Mouse (Mus musculus): ENCODE data around the gene Pank1. TPM values are rescaled to one million over a fixed set of nuclear protein-coding genes. Genes with fewer than 3 reads are reported as not detected.

The Pank1 gene
- polyA plus RNA-seq, 1 experiment from 2014 or later = 8.8 TPM

DNA sequence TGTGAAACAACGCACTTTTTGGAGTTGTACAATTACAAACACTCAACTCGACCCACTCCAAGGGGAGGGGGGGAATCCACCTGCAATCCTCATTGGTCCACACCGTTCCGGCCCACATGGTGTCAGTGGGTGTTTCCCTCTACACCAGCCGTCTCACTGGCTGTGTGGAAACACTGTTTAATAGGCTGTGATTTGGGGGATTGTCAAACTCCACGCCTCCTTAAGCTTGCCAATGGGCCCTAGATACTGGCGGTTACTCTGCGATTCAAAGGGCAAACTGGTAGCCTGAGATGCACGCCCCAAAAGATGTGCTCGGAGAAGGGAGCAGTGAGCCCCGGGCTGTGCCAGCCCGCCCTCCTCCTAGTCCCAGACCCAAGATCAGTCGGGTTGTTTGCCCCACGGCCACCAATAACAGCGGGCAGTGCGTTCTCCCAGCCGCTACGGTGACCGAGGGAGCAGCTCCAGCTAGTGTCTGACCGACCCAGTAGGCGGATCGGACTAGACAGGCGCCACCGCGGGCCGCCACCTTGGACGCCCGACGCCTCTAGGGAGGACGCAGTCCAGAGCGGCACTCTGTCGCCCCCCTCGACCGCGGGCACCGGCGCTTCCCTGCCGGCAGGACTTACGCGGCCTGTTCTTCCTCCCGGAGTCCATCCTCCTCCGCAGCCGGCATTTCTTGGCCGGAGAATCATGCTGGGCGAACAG lies 1.2 kb downstream of the Pank1 start:
- H3K9ac ChIP-seq = peak overlapping the region; percentile 96
- peak overlapping the region; percentile 84 for H3K4me2 ChIP-seq
- H3K4me3 ChIP-seq = peak overlapping the region; percentile 93
- H3K4me1 ChIP-seq = peaks cover 17% of the 10 kb centered on the region; the same call in 1 of the 2 replicates
- under 1% methylated on average over 44 of the region's 45 CpGs for WGBS
- no peaks in the 10 kb centered on the region for H3K27me3 ChIP-seq
- peak; percentile 96 for ATAC-seq (ENCODE audit: borderline replicate concordance, extremely low read depth, low FRiP score, low TSS enrichment)
- peak overlapping the region; percentile 100 for H3K27ac ChIP-seq
- H3K9me3 ChIP-seq = no peaks in the 10 kb centered on the region
- no peaks in the 10 kb centered on the region for H3K36me3 ChIP-seq

DNA sequence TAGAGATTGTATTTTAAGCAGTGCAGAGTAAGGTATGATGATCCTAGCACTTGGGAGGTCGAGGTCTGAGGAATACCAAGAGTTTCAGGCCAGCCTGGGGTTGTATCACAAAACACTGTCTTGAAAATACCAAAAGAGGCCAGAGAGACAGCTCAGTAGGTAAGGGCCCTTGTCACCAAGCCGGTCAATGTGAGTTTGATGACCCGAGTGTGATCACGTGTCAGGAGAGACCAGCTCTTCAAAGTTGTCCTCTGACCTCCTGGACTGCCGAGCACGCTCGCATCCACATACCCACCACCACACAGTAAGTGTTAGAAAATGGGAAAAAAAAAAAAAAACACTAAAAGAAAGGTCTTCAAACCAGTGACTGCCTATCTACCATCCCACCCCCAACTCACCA lies 2.6 kb downstream of the Pank1 start:
- H3K9me3 ChIP-seq = no peaks in the 10 kb centered on the region
- no peaks in the 10 kb centered on the region for H3K36me3 ChIP-seq
- no peak overlapping the region for H3K27ac ChIP-seq
- H3K4me2 ChIP-seq = peak overlapping the region; percentile 29
- 58% methylated on average over 7 of the region's 7 CpGs for WGBS
- no peaks in the 10 kb centered on the region for H3K27me3 ChIP-seq
- peak overlapping the region; percentile 1; the same call in 1 of the 2 replicates for H3K4me3 ChIP-seq
- no peak overlapping the region for H3K9ac ChIP-seq
- H3K4me1 ChIP-seq = peaks cover 17% of the 10 kb centered on the region; the same call in 1 of the 2 replicates
- no peak for ATAC-seq (ENCODE audit: borderline replicate concordance, extremely low read depth, low FRiP score, low TSS enrichment)

DNA sequence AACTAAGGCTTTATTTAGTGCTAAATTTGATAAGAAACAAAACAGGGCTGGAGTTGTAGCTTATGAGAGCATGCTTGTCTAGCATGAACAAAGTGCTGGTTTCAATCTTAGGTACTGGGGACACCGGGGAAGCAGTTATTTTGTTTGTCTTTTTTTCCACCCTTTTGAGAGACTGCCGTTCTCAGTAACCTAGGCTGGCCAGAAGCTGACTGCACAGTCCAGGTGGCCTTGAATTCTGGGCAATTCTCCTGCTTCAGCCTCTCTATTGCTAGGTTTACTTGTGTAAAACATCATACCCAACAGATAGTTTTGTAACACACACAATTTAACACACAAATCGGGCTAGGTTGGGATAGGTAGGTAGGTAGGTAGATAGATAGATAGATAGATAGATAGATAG lies 9.9 kb downstream of the Pank1 start:
- no peak overlapping the region for H3K4me2 ChIP-seq
- H3K27me3 ChIP-seq = no peaks in the 10 kb centered on the region
- H3K36me3 ChIP-seq = no peaks in the 10 kb centered on the region
- no peaks in the 10 kb centered on the region for H3K4me1 ChIP-seq
- 75% methylated on average over 3 of the region's 3 CpGs for WGBS
- H3K4me3 ChIP-seq = no peak overlapping the region
- no peak overlapping the region for H3K27ac ChIP-seq
- H3K9me3 ChIP-seq = no peaks in the 10 kb centered on the region
- H3K9ac ChIP-seq = no peak overlapping the region
- no peak for ATAC-seq (ENCODE audit: borderline replicate concordance, extremely low read depth, low FRiP score, low TSS enrichment)

DNA sequence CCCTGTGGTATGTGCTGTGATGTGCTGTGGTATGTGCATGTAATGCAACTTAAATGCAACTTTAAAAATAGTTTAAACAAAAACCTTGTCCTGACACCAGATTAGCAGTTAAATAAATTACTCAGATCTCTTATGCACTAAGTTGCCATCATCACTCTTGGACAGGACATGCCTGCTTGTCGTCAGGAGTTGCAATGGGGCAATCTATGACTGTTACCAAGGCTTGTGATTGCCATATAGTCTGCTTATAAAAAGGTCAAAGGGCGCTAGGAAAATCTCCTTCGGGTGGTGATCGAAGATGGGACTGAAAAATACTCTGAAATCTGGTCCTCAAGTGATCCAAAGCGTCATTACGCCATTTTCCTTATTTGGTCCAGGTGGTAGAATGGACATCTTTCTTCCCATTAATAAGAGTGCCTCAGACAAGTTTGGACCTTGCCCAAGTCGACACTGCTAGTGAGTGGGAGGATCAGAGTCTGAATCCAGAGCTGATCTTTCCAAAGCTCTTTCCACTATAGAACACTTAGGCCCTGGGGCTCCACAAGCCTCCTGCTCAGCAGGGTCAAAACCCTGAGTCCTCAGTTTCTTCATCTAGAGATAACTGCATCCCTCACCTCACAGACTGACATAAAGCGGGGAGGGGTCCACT lies 11.0 kb downstream of the Pank1 start:
- H3K9ac ChIP-seq = no peak overlapping the region
- H3K27ac ChIP-seq = no peak overlapping the region
- H3K36me3 ChIP-seq = no peaks in the 10 kb centered on the region
- H3K9me3 ChIP-seq = no peaks in the 10 kb centered on the region
- ATAC-seq (ENCODE audit: borderline replicate concordance, extremely low read depth, low FRiP score, low TSS enrichment) = no peak
- no peak overlapping the region for H3K4me3 ChIP-seq
- 83% methylated on average over 8 of the region's 8 CpGs for WGBS
- no peaks in the 10 kb centered on the region for H3K27me3 ChIP-seq
- no peaks in the 10 kb centered on the region for H3K4me1 ChIP-seq
- no peak overlapping the region for H3K4me2 ChIP-seq

DNA sequence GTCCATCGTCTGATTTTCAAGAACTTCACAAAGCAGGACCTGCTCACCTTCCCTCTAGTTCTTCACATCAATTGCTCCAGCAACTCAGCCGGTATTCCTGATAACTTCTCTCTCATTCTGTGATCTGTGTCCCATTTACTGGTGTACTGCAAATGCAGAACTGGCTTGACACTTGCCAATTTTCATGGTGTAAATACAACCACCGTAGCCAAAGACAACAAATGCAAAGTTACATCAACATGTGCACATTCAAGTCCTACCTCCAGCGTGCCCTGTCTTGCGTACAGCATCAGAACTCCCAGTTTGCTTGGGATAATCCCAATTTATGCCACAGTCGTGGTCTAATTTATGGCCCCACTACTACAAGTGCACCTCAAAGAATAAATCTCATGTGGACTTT lies 15.5 kb downstream of the Pank1 start:
- 85% methylated on average over 6 of the region's 6 CpGs for WGBS
- no peaks in the 10 kb centered on the region for H3K4me1 ChIP-seq
- H3K9ac ChIP-seq = no peak overlapping the region
- H3K4me2 ChIP-seq = no peak overlapping the region
- no peak for ATAC-seq (ENCODE audit: borderline replicate concordance, extremely low read depth, low FRiP score, low TSS enrichment)
- H3K36me3 ChIP-seq = no peaks in the 10 kb centered on the region
- no peak overlapping the region for H3K4me3 ChIP-seq
- H3K27me3 ChIP-seq = no peaks in the 10 kb centered on the region
- H3K9me3 ChIP-seq = no peaks in the 10 kb centered on the region
- no peak overlapping the region for H3K27ac ChIP-seq

DNA sequence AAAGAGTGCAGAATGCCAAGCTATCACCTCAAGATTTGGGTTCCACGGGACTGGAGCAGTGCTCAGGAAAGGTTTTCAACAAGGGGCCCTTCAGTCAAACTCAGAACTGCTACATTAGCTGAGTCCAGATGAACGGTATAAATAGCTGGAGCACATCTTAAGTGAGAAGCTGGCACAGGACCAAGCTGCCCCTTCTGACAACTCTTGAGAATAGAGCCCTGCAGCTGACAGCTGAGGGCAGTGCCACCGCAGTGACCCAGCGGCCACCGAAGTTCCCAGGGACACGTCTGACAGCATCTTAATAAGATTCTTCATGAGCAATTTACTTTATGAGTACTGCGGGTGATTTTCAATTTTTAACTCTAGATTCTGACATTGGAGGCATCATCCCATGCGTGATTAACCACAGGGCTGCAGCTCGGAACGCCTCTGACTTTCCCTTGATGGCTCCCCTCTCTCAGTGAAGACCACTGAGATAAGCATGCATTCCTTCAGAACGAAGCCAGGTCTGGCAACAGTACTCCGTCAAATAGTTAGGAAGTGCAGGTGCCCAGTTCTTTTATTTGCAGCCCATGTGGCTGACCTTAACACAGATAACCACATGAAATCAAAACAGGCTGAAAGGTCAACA lies 23.1 kb downstream of the Pank1 start:
- H3K27ac ChIP-seq = peak overlapping the region; percentile 27; the same call in 1 of the 2 replicates
- H3K36me3 ChIP-seq = no peaks in the 10 kb centered on the region
- peaks cover 13% of the 10 kb centered on the region for H3K4me1 ChIP-seq
- H3K9me3 ChIP-seq = no peaks in the 10 kb centered on the region
- no peak overlapping the region for H3K4me3 ChIP-seq
- H3K27me3 ChIP-seq = no peaks in the 10 kb centered on the region
- no peak overlapping the region for H3K9ac ChIP-seq
- no peak for ATAC-seq (ENCODE audit: borderline replicate concordance, extremely low read depth, low FRiP score, low TSS enrichment)
- WGBS = 32% methylated on average over 12 of the region's 12 CpGs
- no peak overlapping the region for H3K4me2 ChIP-seq

DNA sequence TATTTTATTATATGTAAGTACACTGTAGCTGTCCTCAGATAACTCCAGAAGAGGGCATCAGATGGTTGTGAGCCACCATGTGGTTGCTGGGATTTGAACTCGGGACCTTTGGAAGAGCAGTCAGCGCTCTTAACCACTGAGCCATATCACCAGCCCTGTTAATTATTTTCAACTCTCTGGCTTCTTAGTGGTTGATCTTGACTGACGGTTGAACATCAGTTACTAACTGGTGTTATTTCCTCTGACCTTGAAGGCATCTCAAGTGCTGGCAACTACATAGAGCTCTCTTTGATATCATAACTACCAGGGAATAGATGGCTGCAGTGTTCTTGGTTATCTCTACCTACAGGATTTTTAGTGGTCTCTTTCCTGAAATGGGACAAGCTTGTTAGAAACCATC lies 28.1 kb downstream of the Pank1 start:
- Histone ChIP-seq H3K9ac (no peak overlapping the region), H3K27ac (no peak overlapping the region), H3K9me3 (no peaks in the 10 kb centered on the region), H3K4me3 (no peak overlapping the region), H3K36me3 (no peaks in the 10 kb centered on the region), H3K4me2 (no peak overlapping the region), H3K4me1 (peaks cover 7% of the 10 kb centered on the region), H3K27me3 (no peaks in the 10 kb centered on the region)
- ATAC-seq (ENCODE audit: borderline replicate concordance, extremely low read depth, low FRiP score, low TSS enrichment) = no peak
- WGBS = 83% methylated on average over 3 of the region's 3 CpGs

DNA sequence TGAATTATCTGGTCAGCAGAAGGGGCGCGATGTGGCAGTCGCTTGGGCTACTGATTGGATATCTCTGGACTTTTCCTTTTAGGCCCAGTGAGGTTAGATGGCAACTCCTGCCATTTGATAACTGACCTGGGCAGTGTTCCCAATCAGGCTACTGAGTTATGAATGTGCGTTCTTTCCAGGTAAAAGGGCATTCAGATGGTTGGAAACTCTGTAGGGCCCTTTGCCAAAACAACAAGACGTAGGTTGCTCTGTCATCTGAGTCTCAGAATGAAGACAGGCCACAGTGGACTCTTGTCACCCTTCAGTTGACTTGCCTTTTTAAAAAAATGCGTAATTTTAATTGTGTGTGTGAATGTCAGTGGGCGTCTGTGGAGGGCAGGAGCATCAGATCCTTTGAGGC lies 29.8 kb downstream of the Pank1 start:
- 90% methylated on average over 7 of the region's 7 CpGs for WGBS
- no peaks in the 10 kb centered on the region for H3K9me3 ChIP-seq
- no peak overlapping the region for H3K4me2 ChIP-seq
- 0 out of 2 replicates have a peak, but pooled peaks cover 11% of the 10 kb centered on the region for H3K4me1 ChIP-seq
- H3K9ac ChIP-seq = no peak overlapping the region
- H3K27me3 ChIP-seq = no peaks in the 10 kb centered on the region
- H3K4me3 ChIP-seq = no peak overlapping the region
- ATAC-seq (ENCODE audit: borderline replicate concordance, extremely low read depth, low FRiP score, low TSS enrichment) = no peak
- H3K36me3 ChIP-seq = no peaks in the 10 kb centered on the region
- no peak overlapping the region for H3K27ac ChIP-seq

DNA sequence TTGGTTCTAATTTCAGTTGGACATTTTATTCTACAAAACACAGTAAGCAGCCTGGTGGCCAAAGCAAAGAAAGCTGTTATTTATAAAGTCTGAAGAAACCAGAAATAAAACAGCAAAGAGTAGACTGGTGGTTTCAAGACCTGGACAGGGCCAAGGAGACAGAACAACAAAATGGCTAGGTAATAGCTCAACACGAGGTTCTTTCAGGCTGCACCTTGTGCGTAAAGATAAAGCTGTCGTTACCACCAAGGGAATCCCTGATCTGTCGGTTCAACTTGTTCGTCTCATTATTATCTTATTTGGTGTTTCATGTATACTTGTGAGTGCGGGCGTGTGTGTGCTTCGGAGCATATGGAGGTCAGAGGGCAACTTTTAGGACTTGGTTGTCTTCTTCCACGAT lies 31.1 kb downstream of the Pank1 start:
- H3K9ac ChIP-seq = no peak overlapping the region
- WGBS = 82% methylated on average over 9 of the region's 9 CpGs

DNA sequence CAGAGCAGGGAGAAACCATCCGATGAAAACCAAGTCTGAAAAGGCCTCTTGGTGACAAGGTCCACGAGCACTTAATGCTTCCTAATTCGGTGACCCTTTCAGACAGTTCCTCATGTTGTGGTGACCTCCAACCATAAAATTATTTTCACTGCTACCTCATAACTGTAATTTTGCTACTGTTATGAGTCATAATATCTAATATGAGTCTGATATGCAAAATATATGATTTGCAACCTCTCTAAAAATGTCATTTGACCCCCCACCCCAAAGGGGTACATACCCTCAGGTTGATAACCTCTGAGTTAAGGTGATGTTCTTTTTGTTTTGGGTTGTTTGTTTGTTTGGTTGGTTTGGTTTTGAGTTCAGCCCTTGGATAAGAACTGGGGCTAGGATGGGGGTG lies 32.2 kb downstream of the Pank1 start:
- no peaks in the 10 kb centered on the region for H3K9me3 ChIP-seq
- H3K4me1 ChIP-seq = 0 out of 2 replicates have a peak, but pooled peaks cover 17% of the 10 kb centered on the region
- no peak for ATAC-seq (ENCODE audit: borderline replicate concordance, extremely low read depth, low FRiP score, low TSS enrichment)
- 62% methylated on average over 3 of the region's 3 CpGs for WGBS
- H3K27ac ChIP-seq = no peak overlapping the region
- no peaks in the 10 kb centered on the region for H3K27me3 ChIP-seq
- no peak overlapping the region for H3K4me3 ChIP-seq
- no peak overlapping the region for H3K9ac ChIP-seq
- no peaks in the 10 kb centered on the region for H3K36me3 ChIP-seq
- H3K4me2 ChIP-seq = no peak overlapping the region

More for the DNA sequence above, 31.1 kb downstream of the Pank1 start:
- no peak overlapping the region for H3K4me2 ChIP-seq
- H3K4me1 ChIP-seq = 0 out of 2 replicates have a peak, but pooled peaks cover 17% of the 10 kb centered on the region
- H3K27me3 ChIP-seq = no peaks in the 10 kb centered on the region
- no peak for ATAC-seq (ENCODE audit: borderline replicate concordance, extremely low read depth, low FRiP score, low TSS enrichment)
- H3K4me3 ChIP-seq = no peak overlapping the region
- H3K36me3 ChIP-seq = no peaks in the 10 kb centered on the region
- no peak overlapping the region for H3K27ac ChIP-seq
- no peaks in the 10 kb centered on the region for H3K9me3 ChIP-seq

DNA sequence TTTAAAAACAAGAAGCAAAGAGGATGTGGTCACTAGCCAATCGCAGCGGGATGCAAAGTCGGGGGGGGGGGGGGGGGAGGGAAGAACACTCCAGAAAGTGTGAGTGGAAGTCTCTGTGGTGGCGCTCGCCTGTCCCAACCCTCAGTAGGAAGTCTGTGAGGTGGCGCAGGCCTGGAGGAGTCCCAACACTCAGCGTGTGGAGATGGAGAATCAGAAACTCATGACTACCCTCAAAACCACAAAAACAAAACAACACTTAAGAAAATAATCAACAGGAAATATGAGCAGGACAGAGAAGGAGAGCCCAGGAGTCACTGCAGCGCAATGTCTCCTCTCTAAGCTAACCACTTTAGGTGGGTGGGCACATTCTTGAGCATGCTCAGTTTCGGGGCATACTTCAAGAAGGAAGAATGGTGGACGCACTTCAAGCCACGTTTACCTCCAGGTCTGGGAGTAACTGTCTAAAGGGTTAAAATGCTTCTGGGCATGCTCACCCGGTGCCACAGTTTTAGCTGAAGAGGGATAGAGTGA lies 32.7 kb downstream of the Pank1 start:
- Histone ChIP-seq H3K9ac (no peak overlapping the region), H3K9me3 (no peaks in the 10 kb centered on the region), H3K4me2 (peak overlapping the region; percentile 36), H3K27ac (no peak overlapping the region), H3K27me3 (no peaks in the 10 kb centered on the region), H3K4me3 (no peak overlapping the region), H3K36me3 (no peaks in the 10 kb centered on the region), H3K4me1 (0 out of 2 replicates have a peak, but pooled peaks cover 17% of the 10 kb centered on the region)
- 38% methylated on average over 12 of the region's 12 CpGs for WGBS
- no peak for ATAC-seq (ENCODE audit: borderline replicate concordance, extremely low read depth, low FRiP score, low TSS enrichment)

DNA sequence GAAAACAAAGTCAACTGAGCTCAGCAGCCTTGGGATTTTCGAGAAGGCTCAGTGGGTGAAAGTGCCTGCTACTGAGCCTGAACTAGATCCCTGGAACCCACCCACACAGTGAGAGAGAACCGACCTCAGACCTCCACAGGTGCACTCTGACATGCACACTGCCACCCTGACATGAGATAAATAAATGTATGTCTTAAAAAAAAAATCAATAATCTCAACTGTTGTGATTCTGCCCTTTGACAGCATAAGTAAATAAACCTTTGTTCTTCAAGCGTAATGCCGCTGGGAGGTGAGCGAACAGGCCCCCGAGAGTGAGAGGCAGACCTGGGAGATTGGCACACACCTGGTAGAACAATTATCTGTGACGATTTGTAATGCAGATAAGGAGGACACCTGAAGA lies 33.2 kb downstream of the Pank1 start:
- H3K4me2 ChIP-seq = peak overlapping the region; percentile 36
- no peak overlapping the region for H3K9ac ChIP-seq
- WGBS = 25% methylated on average over 7 of the region's 7 CpGs
- 0 out of 2 replicates have a peak, but pooled peaks cover 17% of the 10 kb centered on the region for H3K4me1 ChIP-seq
- H3K36me3 ChIP-seq = no peaks in the 10 kb centered on the region
- H3K27me3 ChIP-seq = no peaks in the 10 kb centered on the region
- H3K9me3 ChIP-seq = no peaks in the 10 kb centered on the region
- no peak for ATAC-seq (ENCODE audit: borderline replicate concordance, extremely low read depth, low FRiP score, low TSS enrichment)
- no peak overlapping the region for H3K4me3 ChIP-seq
- H3K27ac ChIP-seq = no peak overlapping the region
